Mouse (Mus musculus) lung, postnatal 0 days (tissue): Measurements from ENCODE around the gene Atp5l.

Source experiments
- CTCF ChIP-seq: IDR thresholded peaks from 2 replicates; pipeline ENCODE4 v1.5.1; 2016; ENCODE audit warnings: antibody characterized with exemption, mild to moderate bottlenecking
- EP300 ChIP-seq: IDR thresholded peaks from 2 replicates; pipeline ENCODE4 v1.6.1; 2016; ENCODE audit warnings: antibody characterized with exemption, mild to moderate bottlenecking, control low read depth

GRCm38 (mm10) chr9:44921123-44921468 is 554 bp upstream of the Atp5l start:
- TF ChIP-seq CTCF (no peak), EP300 (no peak; the same call in 1 of the 2 replicates)
